Mouse (Mus musculus) cerebellum, postnatal 14 days (tissue): Measurements from ENCODE around the gene Ucp3.
A peak's percentile ranks its signal among the peaks of the same experiment; 100 is the strongest.

Source experiments
- DNase-seq, 2 experiments: peaks; one replicate each; pipeline ENCODE4 v3.0.0; 2021; ENCODE audit warnings: mixed read lengths in 2 of 2

Ucp3 gene

DNA sequence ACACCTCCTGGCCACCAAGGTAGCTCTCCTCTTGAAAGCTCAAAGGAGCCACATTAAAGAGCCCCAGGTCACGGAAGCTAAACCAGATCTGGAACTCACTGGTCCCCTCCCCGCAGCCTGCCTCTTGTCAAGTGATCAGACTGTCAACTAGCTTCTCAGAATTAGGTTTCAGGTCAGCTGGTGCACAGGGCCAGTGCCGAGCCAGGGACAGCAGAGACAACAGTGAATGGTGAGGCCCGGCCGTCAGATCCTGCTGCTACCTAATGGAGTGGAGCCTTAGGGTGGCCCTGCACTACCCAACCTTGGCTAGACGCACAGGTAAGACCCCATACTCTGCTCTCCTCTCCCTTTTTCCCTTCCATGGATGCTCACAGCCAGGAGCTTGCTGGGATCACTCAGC is at the start of gene Ucp3:
TSS of gene Ucp3 (plus strand) at position 214 of the 400 bp plus-strand sequence.
- no peak for DNase-seq

GRCm38 (mm10) chr7:100425795-100426194 is 47.0 kb upstream of the Ucp3 start:
- no peak for DNase-seq

DNA sequence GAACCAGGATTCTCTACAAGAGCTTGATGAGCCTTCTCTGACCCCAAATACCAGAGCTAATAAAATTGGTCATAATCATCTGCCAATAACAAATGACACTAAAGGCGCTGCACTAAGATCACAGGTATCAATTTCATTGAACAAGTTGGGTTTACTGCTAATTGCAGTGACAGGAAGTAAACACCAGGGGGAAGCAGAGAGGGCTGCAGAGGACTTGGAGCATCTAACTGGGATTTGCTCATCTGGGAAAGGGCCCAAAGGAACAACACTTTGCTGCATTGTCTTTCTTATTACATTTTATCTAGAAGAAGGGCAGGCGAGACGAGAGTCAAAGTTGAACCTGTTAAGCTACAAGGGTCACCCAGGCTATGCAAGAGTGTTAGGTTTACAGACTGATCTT is 43.7 kb upstream of the Ucp3 start:
- peak; percentile 63 to 73 for DNase-seq

GRCm38 (mm10) chr7:100429911-100430310 is 42.9 kb upstream of the Ucp3 start:
- DNase-seq = no peak

GRCm38 (mm10) chr7:100431103-100431502 is 41.7 kb upstream of the Ucp3 start:
- DNase-seq = no peak

GRCm38 (mm10) chr7:100433295-100433694 is 39.5 kb upstream of the Ucp3 start:
- no peak for DNase-seq

DNA sequence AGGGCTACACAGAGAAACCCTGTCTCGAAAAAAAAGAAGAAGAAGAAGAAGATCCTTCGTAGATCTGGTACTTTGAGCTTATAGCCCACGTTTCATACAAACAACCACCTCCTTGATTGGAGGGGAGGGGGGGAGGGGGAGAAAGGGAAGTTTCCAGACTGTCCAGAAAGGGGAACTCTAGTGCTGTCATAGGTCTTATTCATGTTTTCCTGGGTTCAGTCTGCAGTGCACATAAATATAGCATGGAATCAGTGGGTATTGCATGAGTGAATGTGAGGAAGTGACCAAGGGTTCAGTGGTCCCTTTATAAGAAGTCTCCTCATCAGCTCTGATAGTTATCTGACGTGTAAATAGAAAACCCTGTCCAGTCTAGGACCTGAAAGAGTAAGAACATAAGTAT is 29.1 kb upstream of the Ucp3 start:
- DNase-seq = no peak

DNA sequence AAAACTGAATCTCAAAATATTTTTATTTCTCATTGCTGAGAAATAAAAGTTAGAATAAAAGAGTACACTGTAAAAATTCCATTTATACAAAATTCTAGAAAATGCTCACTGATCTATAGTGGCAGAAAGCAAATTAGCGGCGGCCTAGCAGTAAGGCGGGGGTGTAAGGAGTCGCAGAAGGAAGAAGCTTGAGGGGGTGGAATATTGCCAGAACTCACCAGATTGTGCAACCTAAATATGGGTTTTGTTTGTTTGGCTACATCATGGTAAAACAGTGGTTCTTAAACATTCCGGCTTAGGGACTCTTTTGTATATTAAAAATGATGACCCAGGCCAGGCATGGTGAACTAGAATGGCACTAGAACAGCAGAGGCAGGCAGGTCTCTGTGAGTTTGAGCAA is 26.5 kb upstream of the Ucp3 start:
- no peak for DNase-seq

DNA sequence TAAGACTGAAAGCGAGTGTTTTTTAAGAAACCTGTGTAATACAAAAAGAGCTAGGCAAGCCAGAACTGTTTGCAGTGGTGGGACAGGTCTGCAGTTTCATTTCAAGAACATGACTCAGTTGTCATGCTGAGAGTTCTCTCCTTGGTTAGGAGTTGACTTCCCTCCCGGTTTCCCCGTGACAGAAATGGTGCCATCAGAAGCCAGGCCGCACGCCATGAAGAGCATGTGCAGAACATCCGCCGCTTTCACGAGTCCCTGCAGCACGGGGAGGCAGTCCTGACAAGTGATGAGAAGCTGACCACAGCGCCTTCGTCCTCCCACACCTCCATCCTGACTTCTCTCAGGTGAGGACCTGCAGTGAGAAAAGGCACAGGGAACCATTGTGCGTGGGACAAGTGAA is 24.3 kb upstream of the Ucp3 start:
- DNase-seq = no peak

DNA sequence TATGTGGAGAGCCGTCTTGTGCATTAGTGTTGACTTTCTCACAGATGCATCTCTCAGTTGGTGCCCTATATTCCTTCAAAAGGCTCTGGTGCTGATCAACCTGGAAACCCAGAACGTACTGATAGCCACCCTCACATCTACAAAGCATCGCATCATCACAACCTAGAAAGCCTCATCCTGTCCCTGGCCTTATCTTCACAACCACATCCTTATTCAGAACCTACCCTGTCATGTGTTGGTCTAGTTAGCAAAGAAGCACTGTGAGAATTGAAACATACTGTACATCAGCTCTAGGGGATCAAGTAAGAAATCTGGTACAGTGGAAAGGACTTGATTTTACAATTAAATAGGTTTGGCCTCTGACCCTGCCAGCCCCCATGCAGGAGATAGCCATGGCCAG is 23.8 kb upstream of the Ucp3 start:
- DNase-seq = no peak

DNA sequence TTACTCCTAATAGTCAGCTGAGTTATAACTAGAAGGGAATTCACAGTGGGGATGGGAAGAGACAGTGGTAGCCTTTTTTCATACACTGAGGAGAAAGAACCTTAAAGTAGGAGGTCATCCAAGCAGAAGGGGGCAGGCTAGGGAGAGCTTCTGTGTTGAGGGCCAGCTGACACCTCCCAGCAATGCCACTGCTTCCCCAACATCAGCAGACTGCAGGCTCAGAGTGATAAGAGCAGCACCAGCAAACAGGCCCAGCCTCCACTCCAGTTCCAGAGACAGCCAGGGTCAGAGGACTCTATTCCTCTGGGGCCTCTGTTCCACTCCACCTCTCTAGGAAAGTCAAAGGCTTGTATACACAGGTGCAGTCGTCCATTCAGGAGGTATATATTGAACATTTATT is 14.6 kb upstream of the Ucp3 start:
- no peak for DNase-seq

DNA sequence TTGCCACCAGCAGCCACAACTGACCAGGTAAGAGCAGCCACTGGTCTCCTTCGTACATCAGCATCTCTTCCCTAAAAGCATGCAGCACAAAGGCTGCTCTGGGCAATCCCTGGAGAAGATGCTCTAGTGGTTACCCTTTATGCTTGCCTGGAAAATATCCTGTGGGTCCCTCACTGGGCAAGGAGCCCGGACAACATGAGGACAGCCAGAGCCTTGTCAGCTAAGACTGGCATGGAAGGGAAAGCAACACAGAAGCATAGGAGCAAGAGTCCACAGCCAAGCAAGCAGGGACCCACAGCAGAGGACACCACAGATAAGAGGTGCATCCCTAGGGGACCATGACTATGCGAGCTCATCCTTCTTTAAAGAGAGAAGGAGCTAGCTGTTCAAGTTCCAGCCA is 12.9 kb upstream of the Ucp3 start:
- peak; percentile 72 to 74 for DNase-seq

DNA sequence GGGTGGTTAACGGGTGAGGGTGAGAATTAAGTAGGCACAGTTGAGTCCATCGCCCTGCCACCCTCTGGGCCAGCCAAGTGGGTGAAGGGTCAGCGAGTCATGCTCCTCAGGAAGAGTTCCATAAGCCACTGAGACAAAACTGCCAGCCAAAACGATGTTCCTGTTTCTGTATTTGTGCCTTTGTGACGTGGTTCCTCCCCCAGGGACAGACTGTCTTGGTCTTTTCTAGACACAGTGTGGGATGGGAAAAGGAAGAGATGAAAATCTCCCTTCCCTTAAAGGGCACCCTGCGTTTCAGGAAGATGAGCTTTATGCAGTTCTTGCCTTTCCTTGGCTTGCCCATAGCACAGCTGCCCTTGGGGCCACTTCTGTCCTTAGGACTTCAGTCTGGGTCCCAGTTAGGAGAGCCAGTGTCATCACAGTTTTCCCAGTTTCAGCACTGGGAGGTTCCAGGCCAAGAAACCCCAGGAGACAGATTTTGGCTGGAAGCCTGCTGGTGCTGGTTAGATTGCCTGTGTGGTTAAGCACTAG is 11.1 kb upstream of the Ucp3 start:
- DNase-seq = peak; percentile 34 to 36

DNA sequence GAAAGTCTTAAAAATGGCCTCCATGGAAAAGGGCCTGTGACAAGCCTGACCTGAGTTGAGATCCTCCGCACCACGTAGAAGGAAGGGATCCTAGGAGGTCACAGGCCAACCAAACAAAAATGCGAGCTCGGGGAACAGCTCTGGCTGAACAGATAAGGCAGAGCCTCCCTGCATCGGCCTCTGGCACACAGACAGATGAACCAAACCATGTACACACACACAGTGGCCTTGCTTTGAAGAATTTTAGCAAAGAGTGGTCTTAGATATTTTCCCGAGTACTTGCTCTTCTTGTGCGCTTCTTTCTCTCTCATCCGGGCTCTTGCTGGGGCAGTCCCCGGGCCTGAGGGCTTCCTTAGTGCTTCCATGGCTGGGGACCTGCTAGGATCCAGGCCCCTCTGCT is 9.6 kb upstream of the Ucp3 start:
- DNase-seq = no peak

DNA sequence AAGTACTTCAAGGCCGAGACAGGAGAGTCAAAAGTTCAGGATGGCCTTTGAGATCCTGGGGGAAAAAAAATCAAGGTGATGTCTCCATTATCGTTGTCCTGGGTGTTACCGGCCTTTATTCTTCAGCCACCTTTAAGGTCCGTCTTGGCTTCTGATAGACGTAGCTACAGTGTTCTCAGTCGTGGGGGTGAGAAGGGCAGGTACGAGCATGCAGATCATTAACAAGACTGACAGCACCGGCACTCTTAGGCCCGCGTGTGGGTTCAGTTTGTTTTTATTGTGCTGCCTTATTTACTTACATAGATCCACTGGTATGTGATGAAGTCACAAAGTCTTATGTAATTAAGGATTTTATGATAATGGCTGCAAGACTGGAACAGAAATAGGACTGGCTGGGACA is 9.0 kb upstream of the Ucp3 start:
- no peak for DNase-seq

- DNase-seq = no peak
Measured at GRCm38 (mm10) chr7:100464248-100464647, 8.5 kb upstream of the Ucp3 start.

DNA sequence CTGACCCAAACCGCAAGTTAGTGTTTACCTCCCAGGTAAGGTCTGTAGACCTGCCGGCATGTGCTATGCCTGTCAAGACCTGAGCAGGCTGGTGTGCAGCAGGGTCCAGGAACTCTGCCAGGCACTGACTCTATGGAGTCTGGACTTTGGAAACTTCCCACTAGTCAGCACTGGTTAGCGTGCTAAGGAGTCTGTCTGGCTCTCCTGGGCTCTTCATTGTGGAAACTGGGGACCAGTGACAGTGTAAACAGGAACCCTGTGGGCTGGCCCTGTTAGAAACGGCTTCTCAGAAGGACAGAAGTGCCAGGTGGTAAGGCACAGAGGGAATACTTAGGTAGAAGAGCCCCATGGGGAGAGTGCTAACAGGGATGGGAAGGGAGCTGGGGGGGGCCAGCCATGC is 7.5 kb upstream of the Ucp3 start:
- peak; percentile 20 to 57 for DNase-seq

DNA sequence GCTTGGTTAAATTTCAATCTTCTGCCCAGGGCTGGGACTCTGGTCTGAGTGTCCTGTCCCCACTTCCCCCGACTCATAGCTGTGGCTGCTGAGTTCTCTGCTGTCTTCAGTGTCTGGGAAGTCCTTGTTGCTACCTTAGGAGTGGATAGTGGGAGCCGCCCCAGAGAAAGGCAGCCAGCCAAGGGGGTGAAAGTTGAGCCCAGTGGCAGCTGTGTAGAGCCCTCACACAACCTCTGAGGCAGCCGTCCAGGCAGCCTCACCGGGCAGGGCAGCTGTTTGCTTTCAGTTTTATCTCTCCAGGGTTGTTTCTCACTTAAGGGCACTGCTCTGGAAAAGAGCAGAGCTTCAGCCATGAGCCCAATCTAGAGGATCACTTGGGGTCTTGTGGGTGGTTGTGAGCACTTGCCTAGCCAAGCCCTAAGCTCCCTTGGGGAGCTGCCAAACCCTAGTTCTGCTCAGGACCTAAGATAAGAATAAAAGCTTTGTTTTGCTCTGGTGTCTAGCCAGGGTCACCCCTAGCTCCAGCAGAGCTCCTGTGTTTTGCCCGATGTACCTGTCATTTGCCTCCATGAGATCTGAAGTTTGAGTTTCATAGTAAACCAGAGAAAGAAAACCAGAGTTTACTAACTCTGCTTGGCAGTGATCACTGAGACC is 7.0 kb upstream of the Ucp3 start:
- peak; percentile 24 to 39 for DNase-seq

DNA sequence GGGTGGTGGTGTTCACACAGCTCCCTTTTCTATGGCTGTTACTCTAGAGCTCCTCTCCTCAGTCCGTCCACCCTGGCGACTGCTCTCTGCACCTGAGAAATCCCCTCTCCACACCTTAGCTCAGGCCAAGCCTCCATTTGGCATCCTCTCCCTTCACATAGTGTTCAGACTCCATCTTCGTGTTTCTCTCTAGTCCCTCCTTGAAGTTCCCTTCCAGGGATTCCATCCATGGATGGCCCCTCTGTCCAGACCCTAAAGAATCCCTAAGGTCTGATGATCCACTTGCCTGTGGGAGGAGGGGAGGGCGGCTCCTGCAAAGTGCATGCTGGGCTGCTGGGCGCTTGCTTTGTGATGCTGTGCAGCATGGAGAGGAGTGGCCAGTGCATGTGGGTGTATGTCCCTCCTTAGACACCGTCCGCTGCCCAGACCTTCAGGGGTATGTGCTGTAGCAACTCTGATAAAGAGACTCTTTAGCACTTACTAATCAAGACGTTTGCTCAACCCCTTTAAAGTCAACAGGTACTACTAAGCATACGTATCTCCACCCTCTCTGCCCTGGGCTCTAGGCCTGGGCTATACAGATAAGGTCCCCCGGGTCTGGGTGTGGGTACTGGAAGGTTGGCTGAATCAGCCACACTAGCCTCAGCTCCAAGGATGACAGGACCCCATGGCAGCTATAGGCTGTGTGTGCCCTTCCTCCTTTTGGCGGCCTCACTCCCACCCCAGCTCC is 5.8 kb upstream of the Ucp3 start:
- no peak for DNase-seq

DNA sequence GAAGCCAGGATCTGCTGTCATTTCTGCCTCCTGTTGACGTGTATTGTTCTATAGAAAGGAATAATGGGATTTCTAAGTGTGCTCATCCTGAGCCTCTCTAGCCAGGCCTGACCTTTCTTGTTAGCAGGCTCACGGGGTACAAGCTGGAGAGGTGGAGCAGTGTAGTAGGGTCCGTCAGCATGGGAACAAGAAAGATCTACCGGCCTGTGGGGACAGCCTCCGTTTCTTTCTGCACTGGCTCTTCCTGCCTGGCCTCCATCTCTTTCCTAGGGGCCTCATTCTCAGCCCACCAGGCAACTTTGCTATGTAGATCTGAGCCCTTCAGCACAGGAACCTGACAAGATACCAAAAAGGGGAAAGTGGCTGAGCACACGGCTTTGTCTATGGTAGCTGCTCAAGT is 4.0 kb upstream of the Ucp3 start:
- DNase-seq = no peak

- DNase-seq = no peak
Measured at GRCm38 (mm10) chr7:100469502-100469901, 3.3 kb upstream of the Ucp3 start.

DNA sequence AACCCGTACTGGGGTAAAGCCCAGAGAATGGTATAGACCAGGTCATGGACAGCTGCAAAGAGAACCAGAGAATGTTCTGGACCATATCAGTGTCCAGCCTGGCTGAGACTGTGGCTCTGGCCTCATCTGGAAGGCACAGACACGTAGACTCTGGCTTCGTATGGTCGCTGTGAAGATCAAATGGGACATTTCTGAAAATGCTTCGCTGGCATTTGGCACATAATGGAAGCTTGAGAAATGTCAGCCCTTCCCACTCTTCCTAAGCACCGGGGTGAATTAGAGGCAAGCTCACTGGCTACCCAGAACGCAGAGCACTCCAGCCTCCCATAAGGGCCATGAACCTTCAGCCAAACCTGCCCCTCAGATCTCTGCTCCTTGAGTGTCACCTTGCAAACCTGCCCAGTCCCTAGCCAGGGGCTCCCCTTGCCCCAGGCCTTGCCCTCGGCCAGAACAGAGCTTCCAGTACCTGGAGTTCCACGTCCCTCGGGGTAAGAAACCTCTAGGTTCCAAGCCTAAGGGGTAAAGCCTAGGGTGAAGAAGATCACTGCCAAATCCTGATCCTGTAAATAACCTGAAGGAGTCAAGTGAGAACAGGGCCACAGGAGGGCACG is 1.9 kb upstream of the Ucp3 start:
- no peak for DNase-seq

GRCm38 (mm10) chr7:100471407-100471797 is 1.4 kb upstream of the Ucp3 start:
- DNase-seq = no peak

DNA sequence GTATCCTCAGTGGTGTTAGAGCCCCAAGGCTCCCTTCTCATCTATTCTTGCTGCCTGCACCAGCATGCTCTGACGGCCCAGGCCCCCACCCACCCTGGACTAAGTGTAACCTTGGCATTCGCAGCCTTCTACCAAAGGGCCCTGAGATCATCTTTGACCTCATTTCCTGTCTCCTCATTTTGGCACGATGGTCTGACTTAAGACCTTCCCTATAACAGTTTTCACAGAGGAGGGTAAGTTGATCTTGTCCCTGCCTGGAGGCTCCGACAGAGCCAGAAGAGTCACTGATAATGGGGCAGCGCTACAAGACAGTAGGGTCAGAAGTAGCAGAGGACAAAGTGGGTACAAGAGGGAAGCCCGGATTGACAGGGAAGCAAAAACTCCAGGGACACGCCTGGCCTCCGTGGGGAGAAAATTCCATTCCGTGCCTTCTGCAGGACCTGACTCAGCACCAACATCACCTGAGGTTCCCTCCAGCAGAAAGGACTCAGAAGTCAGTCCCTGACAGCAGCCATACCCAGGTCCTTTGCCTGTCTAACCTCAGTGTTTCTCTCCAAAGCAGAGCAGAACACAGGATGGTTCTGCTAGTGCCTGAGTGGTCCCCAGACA is 1.2 kb downstream of the Ucp3 start:
- DNase-seq = no peak
